ENCODE assay signal across 18 mouse cellular contexts in genomic region chr19:26864975-26865690, GRCm38 (mm10). TPM values are rescaled to one million over a fixed set of nuclear protein-coding genes. Genes with fewer than 3 reads are reported as not detected.
DNase-seq lines count a peak whose midpoint lies in the region; ATAC-seq lines count a peak whose summit lies in the region.
"Had no signal": no experiment of that assay in that cellular context is flagged by ENCODE, and none has a peak within 500 bp of the region (broad histone marks: within the 10 kb centered on the region; RNA-seq: fewer than 3 reads in every experiment).

No protein-coding gene starts in this region.

- no peak overlapping the region for H3K4me2 ChIP-seq in hindbrain, embryonic 11.5 days (replicated peaks; ENCODE audit: low read depth, low read length)
- no peak overlapping the region for H3K4me2 ChIP-seq in hindbrain, embryonic 14.5 days (replicated peaks)
- peak overlapping the region; percentile 14; the same call in 1 of the 2 replicates for H3K4me2 ChIP-seq in neural tube, embryonic 11.5 days (ENCODE audit: low read depth)
- H3K4me2 ChIP-seq: embryonic facial prominence, embryonic 15.5 days; hindbrain, embryonic 15.5 days; limb, embryonic 12.5 days had no signal

- H3K9ac ChIP-seq in hindbrain, embryonic 11.5 days (ENCODE audit: low read depth, low read length), result no peak overlapping the region
- H3K9ac ChIP-seq in hindbrain, embryonic 14.5 days, result no peak overlapping the region
- no peak overlapping the region for H3K9ac ChIP-seq in neural tube, embryonic 11.5 days (ENCODE audit: low read length)
- H3K9ac ChIP-seq: embryonic facial prominence, embryonic 15.5 days; hindbrain, embryonic 15.5 days; limb, embryonic 12.5 days; liver, postnatal 0 days had no signal

- H3K27me3 ChIP-seq in hindbrain, embryonic 11.5 days (ENCODE audit: control insufficient read depth, insufficient read depth, low read length), result no peaks in the 10 kb centered on the region
- no peaks in the 10 kb centered on the region for H3K27me3 ChIP-seq in hindbrain, embryonic 14.5 days (ENCODE audit: control insufficient read depth, insufficient read depth, low read length)
- H3K27me3 ChIP-seq in neural tube, embryonic 11.5 days (ENCODE audit: control insufficient read depth, insufficient read depth, low read length), result no peaks in the 10 kb centered on the region
- H3K27me3 ChIP-seq: embryonic facial prominence, embryonic 15.5 days; hindbrain, embryonic 15.5 days; limb, embryonic 12.5 days had no signal

- no peaks in the 10 kb centered on the region for H3K4me1 ChIP-seq in hindbrain, embryonic 11.5 days (replicated peaks; ENCODE audit: control insufficient read depth, insufficient read depth, low read length)
- peaks cover 21% of the 10 kb centered on the region for H3K4me1 ChIP-seq in hindbrain, embryonic 14.5 days (replicated peaks; ENCODE audit: control insufficient read depth, insufficient read depth, low read length)
- H3K4me1 ChIP-seq in neural tube, embryonic 11.5 days (ENCODE audit: control insufficient read depth, insufficient read depth, low read length), result peaks cover 15% of the 10 kb centered on the region

- DNase-seq in hindbrain, embryonic 11.5 days (ENCODE audit: low spot score), result peak; percentile 39
- no peak for DNase-seq in hindbrain, embryonic 14.5 days (ENCODE audit: low spot score)
- DNase-seq in neural tube, embryonic 11.5 days (ENCODE audit: low spot score), result peak; percentile 61
- no peak for DNase-seq in neural tube, embryonic 10.5 days (ENCODE audit: extremely low spot score, low spot score)
- peak; percentile 56 for DNase-seq in mesoderm, embryonic 11.5 days (ENCODE audit: low read depth, low spot score)
- no peak for DNase-seq in frontal cortex, postnatal 10 days (ENCODE audit: low spot score in 2 of 2)
- DNase-seq in gastrocnemius, adult 18-20 months (ENCODE audit: low spot score), result no peak
- DNase-seq: cerebellum, adult 8-10 months; layer of hippocampus, postnatal 36 days; liver, postnatal 0 days; right cerebral cortex, postnatal 25 days; thymus, postnatal 4 days had no signal

- 55% methylated on average over 15 of the region's 15 CpGs for WGBS in hindbrain, embryonic 11.5 days
- WGBS in hindbrain, embryonic 14.5 days, result 36% methylated on average over 15 of the region's 15 CpGs
- 37% methylated on average over 15 of the region's 15 CpGs for WGBS in neural tube, embryonic 11.5 days

- ATAC-seq in hindbrain, embryonic 11.5 days (ENCODE audit: low FRiP score), result peak; percentile 59
- ATAC-seq in hindbrain, embryonic 14.5 days (ENCODE audit: low FRiP score), result no peak
- ATAC-seq in neural tube, embryonic 11.5 days (ENCODE audit: insufficient read depth, low FRiP score, low TSS enrichment), result peak; percentile 59
- ATAC-seq: liver, postnatal 0 days had no signal

- peak overlapping the region; percentile 55; the same call in 1 of the 2 replicates for H3K27ac ChIP-seq in hindbrain, embryonic 11.5 days (ENCODE audit: low read depth, low read length)
- H3K27ac ChIP-seq in hindbrain, embryonic 14.5 days, result no peak overlapping the region
- peak overlapping the region; percentile 87 for H3K27ac ChIP-seq in neural tube, embryonic 11.5 days (ENCODE audit: low read depth, low read length)
- H3K27ac ChIP-seq: embryonic facial prominence, embryonic 15.5 days had no signal

- H3K4me3 ChIP-seq in hindbrain, embryonic 11.5 days (ENCODE audit: low read depth, low read length), result no peak overlapping the region
- no peak overlapping the region for H3K4me3 ChIP-seq in hindbrain, embryonic 14.5 days (replicated peaks; ENCODE audit: low read length)
- no peak overlapping the region for H3K4me3 ChIP-seq in neural tube, embryonic 11.5 days (ENCODE audit: low read depth, low read length)
- H3K4me3 ChIP-seq: embryonic facial prominence, embryonic 15.5 days; heart, embryonic 10.5 days; hindbrain, embryonic 15.5 days; limb, embryonic 12.5 days had no signal

- H3K9me3 ChIP-seq in hindbrain, embryonic 11.5 days (ENCODE audit: control insufficient read depth, low read length), result no peaks in the 10 kb centered on the region
- H3K9me3 ChIP-seq in hindbrain, embryonic 14.5 days (ENCODE audit: control insufficient read depth, low read length), result no peaks in the 10 kb centered on the region
- no peaks in the 10 kb centered on the region for H3K9me3 ChIP-seq in neural tube, embryonic 11.5 days (ENCODE audit: control insufficient read depth, low read length)
- H3K9me3 ChIP-seq: embryonic facial prominence, embryonic 15.5 days; heart, embryonic 10.5 days; hindbrain, embryonic 15.5 days; limb, embryonic 12.5 days had no signal

- H3K36me3 ChIP-seq in hindbrain, embryonic 11.5 days (ENCODE audit: control insufficient read depth, insufficient read depth, low read length), result no peaks in the 10 kb centered on the region
- H3K36me3 ChIP-seq in hindbrain, embryonic 14.5 days (replicated peaks; ENCODE audit: control insufficient read depth, insufficient read depth), result no peaks in the 10 kb centered on the region
- no peaks in the 10 kb centered on the region for H3K36me3 ChIP-seq in neural tube, embryonic 11.5 days (ENCODE audit: control insufficient read depth, insufficient read depth, low read length)
- H3K36me3 ChIP-seq: embryonic facial prominence, embryonic 15.5 days; heart, embryonic 10.5 days; hindbrain, embryonic 15.5 days; limb, embryonic 12.5 days had no signal

RNA-seq across cellular contexts. Expression of gene Gm815, which starts 20.5 kb away (rescaled TPM):
- not detected in 2 replicates for polyA plus RNA-seq in hindbrain, embryonic 11.5 days (2014; fragmentation: Nextera tagmentation; extraction: Ambion mirVana)
- polyA plus RNA-seq in hindbrain, embryonic 14.5 days (2014; fragmentation: Nextera tagmentation; extraction: Ambion mirVana), result not detected in 2 replicates
- polyA plus RNA-seq in neural tube, embryonic 11.5 days (2014; fragmentation: Nextera tagmentation; extraction: Ambion mirVana), result not detected in 2 replicates
- total RNA-seq in gastrocnemius, adult 18-20 months (2021), result not detected
- total RNA-seq: layer of hippocampus, postnatal 36 days; megakaryocyte-erythroid progenitor cell, adult 5-6 weeks had no signal
- polyA plus RNA-seq: embryonic facial prominence, embryonic 15.5 days; heart, embryonic 10.5 days; hindbrain, embryonic 15.5 days; limb, embryonic 12.5 days; liver, postnatal 0 days; stomach, embryonic 14.5 days had no signal

Comparison
In these comparisons a context has a peak if more than half of its experiments do, and no peak if none do; other contexts are left out.
1. DNase-seq: peak in hindbrain, embryonic 11.5 days (single experiment), neural tube, embryonic 11.5 days (single experiment) and mesoderm, embryonic 11.5 days (single experiment); none in hindbrain, embryonic 14.5 days (single experiment), neural tube, embryonic 10.5 days (single experiment), frontal cortex, postnatal 10 days (0 of 2) and gastrocnemius, adult 18-20 months (single experiment).